Mouse (Mus musculus) heart, postnatal 0 days (tissue): ENCODE measurements around the gene Slc22a15. TPM values are rescaled to one million over a fixed set of nuclear protein-coding genes. Genes with fewer than 3 reads are reported as not detected.

Experiments
- ATAC-seq: fragments of 200-750 bp; cut with Nextera tagmentation; 2 replicates; pipeline ENCODE4 v1.8.0; 2017; ENCODE audit warnings: low read depth, moderate number of reproducible peaks, moderate library complexity; ENCODE audit not compliant: insufficient read depth
- DNase-seq: peaks from one replicate; pipeline ENCODE4 v3.0.0-alpha.2; 2016; ENCODE audit warnings: low spot score
- H3K27ac ChIP-seq: fragments of 300-500 bp; sonication (generic); 2 replicates; pipeline ENCODE4 v1.5.1; 2014; ENCODE audit warnings: low read depth, mild to moderate bottlenecking
- H3K27me3 ChIP-seq: fragments of 300-500 bp; sonication (generic); 2 replicates; pipeline ENCODE4 v1.6.1; 2014; ENCODE audit warnings: low read length, mixed read lengths; ENCODE audit not compliant: control insufficient read depth, insufficient read depth
- H3K36me3 ChIP-seq: fragments of 300-500 bp; sonication (generic); replicated peaks from 2 replicates; pipeline ENCODE4 v1.6.1; 2014; ENCODE audit warnings: low read length, mixed read lengths; ENCODE audit not compliant: control insufficient read depth, insufficient read depth
- H3K4me1 ChIP-seq: fragments of 300-500 bp; sonication (generic); 2 replicates; pipeline ENCODE4 v1.6.1; 2014; ENCODE audit warnings: antibody characterized with exemption; ENCODE audit not compliant: control insufficient read depth, insufficient read depth
- H3K4me2 ChIP-seq: fragments of 300-500 bp; sonication (generic); 2 replicates; pipeline ENCODE4 v1.6.1; 2014; ENCODE audit warnings: low read depth, mild to moderate bottlenecking, low read length, moderate library complexity
- H3K4me3 ChIP-seq: fragments of 300-500 bp; sonication (generic); 2 replicates; pipeline ENCODE4 v1.5.1; 2014; ENCODE audit warnings: low read depth, low read length
- H3K9ac ChIP-seq: fragments of 300-500 bp; sonication (generic); replicated peaks from 2 replicates; pipeline ENCODE4 v1.6.1; 2014; ENCODE audit warnings: low read depth, low read length, mixed read lengths
- H3K9me3 ChIP-seq: fragments of 300-500 bp; sonication (generic); replicated peaks from 2 replicates; pipeline ENCODE4 v1.6.1; 2016; ENCODE audit warnings: low read length; ENCODE audit not compliant: control insufficient read depth
- CTCF ChIP-seq: IDR thresholded peaks from 2 replicates; pipeline ENCODE4 v1.5.1; 2016; ENCODE audit warnings: antibody characterized with exemption, control low read depth, low read depth
- EP300 ChIP-seq: IDR thresholded peaks from 2 replicates; pipeline ENCODE4 v1.6.1; 2016; ENCODE audit warnings: antibody characterized with exemption, low read depth
- WGBS: fragments of 180-500 bp; shearing (Covaris S2); extraction: QIAGEN DNeasy Blood & Tissue Kit; methylation state at CpG from one replicate; pipeline ENCODE4 v1.1.7; 2014; 5-methylcytosine and 5-hydroxymethylcytosine counted together
- polyA plus RNA-seq: library from polyadenylated mRNA; unstranded; fragments of >200 nt; fragmentation: Nextera tagmentation; extraction: Ambion mirVana; gene quantifications from 2 replicates; pipeline ENCODE4 v1.2.1, GENCODE M21; 2015
- total RNA-seq: library from RNA; depleted of rRNA; stranded (reverse); fragments of >200 nt; gene quantifications from 2 replicates; pipeline ENCODE4 v1.2.3, GENCODE M21; 2014; ENCODE audit warnings: low replicate concordance

The Slc22a15 gene
- total and polyA plus RNA-seq, 2 experiments from 2014 or later, result 3.2 to 11.0 TPM

DNA sequence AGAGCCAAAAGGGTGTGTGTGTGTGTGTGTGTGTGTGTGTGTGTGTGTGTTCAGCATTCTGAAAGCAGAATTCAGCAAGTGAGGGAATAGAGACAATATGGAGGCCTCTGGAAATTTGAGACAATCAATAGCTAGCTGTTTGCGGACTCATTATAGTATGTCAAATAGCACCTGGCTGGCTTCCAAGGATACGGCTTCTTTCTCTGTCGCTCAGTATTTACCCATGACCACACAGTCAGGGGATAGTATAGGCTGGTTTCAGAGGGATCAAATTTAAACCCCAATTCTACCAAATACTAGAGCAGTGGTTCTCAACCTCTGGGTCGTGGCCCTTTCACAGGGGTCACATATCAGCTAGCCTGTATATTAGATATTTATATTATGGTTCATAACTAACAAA, 39.2 kb downstream of the Slc22a15 start:
- no peak for ATAC-seq
- 60% methylated on average over 4 of the region's 4 CpGs for WGBS

DNA sequence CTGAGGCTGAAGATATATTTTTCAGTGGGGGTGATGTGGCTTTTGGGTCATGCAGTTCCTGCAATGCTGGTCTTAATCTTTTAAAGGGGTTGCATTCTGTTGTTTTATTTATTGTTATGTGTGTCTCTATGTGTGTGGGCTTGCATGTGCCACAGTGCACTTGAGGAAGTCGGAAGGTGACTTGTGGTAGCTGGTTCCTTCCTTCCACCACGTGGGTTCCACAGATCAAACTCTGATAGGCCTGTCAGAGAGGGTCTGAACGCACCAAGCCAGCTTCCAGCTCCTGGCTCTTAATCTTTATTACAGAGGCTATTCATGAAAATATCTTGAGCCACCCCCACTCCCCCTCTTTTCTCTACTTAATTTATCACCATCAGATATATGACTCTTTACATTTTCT, 40.4 kb downstream of the Slc22a15 start:
- H3K9ac ChIP-seq, result no peak overlapping the region
- ATAC-seq, result no peak
- no peaks in the 10 kb centered on the region for H3K27me3 ChIP-seq
- WGBS, result 67% methylated on average over 3 of the region's 3 CpGs
- H3K4me3 ChIP-seq, result no peak overlapping the region
- H3K9me3 ChIP-seq, result no peaks in the 10 kb centered on the region
- no peak for TF ChIP-seq EP300
- no peak for TF ChIP-seq CTCF
- peaks cover 13% of the 10 kb centered on the region for H3K36me3 ChIP-seq
- no peaks in the 10 kb centered on the region for H3K4me1 ChIP-seq
- H3K27ac ChIP-seq, result no peak overlapping the region
- no peak overlapping the region for H3K4me2 ChIP-seq
- DNase-seq, result no peak

More for the DNA sequence above, 39.2 kb downstream of the Slc22a15 start:
- H3K4me3 ChIP-seq, result no peak overlapping the region
- 0 out of 2 replicates have a peak, but pooled peaks cover 5% of the 10 kb centered on the region for H3K36me3 ChIP-seq
- H3K9ac ChIP-seq, result no peak overlapping the region
- H3K4me2 ChIP-seq, result no peak overlapping the region
- H3K27me3 ChIP-seq, result no peaks in the 10 kb centered on the region
- H3K27ac ChIP-seq, result no peak overlapping the region
- no peaks in the 10 kb centered on the region for H3K9me3 ChIP-seq
- no peak for DNase-seq
- no peaks in the 10 kb centered on the region for H3K4me1 ChIP-seq
- TF ChIP-seq CTCF (no peak), EP300 (no peak)

GRCm38 (mm10) chr3:101881721-101882120, 42.5 kb downstream of the Slc22a15 start:
- Histone ChIP-seq H3K36me3 (peaks cover 21% of the 10 kb centered on the region), H3K9me3 (no peaks in the 10 kb centered on the region)
- WGBS, result 68% methylated on average over 9 of the region's 9 CpGs

GRCm38 (mm10) chr3:101880818-101881217, 43.4 kb downstream of the Slc22a15 start:
- TF ChIP-seq EP300, result no peak
- peak; percentile 55 for TF ChIP-seq CTCF

More at GRCm38 (mm10) chr3:101881721-101882120, 42.5 kb downstream of the Slc22a15 start:
- Histone ChIP-seq H3K4me3 (no peak overlapping the region), H3K4me2 (no peak overlapping the region), H3K27ac (no peak overlapping the region), H3K27me3 (no peaks in the 10 kb centered on the region), H3K9ac (no peak overlapping the region), H3K4me1 (peaks cover 2% of the 10 kb centered on the region)
- DNase-seq (no peak), ATAC-seq (no peak)
- no peak for TF ChIP-seq CTCF
- TF ChIP-seq EP300, result no peak

DNA sequence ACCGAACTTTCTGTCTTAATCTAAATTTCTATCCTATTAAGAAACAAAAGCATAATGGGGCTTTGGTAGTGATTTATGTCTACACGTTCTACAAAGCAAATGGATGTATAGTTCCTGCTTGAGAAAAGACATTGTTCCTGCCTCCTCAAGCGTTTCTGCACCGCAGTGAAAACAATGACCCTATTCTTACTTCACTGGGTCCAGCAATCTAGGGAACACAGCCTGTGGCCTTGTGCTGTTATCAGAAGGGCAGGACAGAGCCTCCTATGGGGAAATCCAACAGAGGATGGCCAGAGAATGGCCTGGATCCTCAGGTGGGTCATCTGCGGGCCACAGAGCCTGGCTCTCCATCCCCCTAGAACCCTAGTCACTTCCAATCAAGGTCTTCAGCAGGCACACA, 46.1 kb downstream of the Slc22a15 start:
- Histone ChIP-seq H3K36me3 (peaks cover 26% of the 10 kb centered on the region), H3K9ac (no peak overlapping the region), H3K4me1 (peaks cover 9% of the 10 kb centered on the region), H3K9me3 (no peaks in the 10 kb centered on the region), H3K4me2 (no peak overlapping the region), H3K27ac (no peak overlapping the region), H3K4me3 (no peak overlapping the region), H3K27me3 (no peaks in the 10 kb centered on the region)
- no peak for TF ChIP-seq CTCF
- TF ChIP-seq EP300, result no peak
- ATAC-seq, result no peak
- WGBS, result 77% methylated on average over 5 of the region's 5 CpGs
- DNase-seq, result no peak

More at GRCm38 (mm10) chr3:101880818-101881217, 43.4 kb downstream of the Slc22a15 start:
- H3K9ac ChIP-seq, result no peak overlapping the region
- H3K4me3 ChIP-seq, result no peak overlapping the region
- no peak overlapping the region for H3K27ac ChIP-seq
- WGBS, result 71% methylated on average over 6 of the region's 6 CpGs
- DNase-seq (peak; percentile 28), ATAC-seq (no peak)
- H3K9me3 ChIP-seq, result no peaks in the 10 kb centered on the region
- H3K27me3 ChIP-seq, result no peaks in the 10 kb centered on the region
- H3K4me1 ChIP-seq, result peaks cover 9% of the 10 kb centered on the region
- H3K4me2 ChIP-seq, result no peak overlapping the region
- peaks cover 21% of the 10 kb centered on the region for H3K36me3 ChIP-seq
